Mouse (Mus musculus) brown adipose tissue, adult 24 weeks (tissue): ENCODE results near the gene Loxl1. TPM values are rescaled to one million over a fixed set of nuclear protein-coding genes. Genes with fewer than 3 reads are reported as not detected.

Experiments
- H3K27ac ChIP-seq: fragments of 200-500 bp; replicated peaks from 2 replicates; pipeline ENCODE4 v1.5.1; 2012; ENCODE audit warnings: low read depth, mild to moderate bottlenecking, low read length
- H3K4me1 ChIP-seq: fragments of 200-500 bp; 2 replicates; pipeline ENCODE4 v1.6.1; 2012; ENCODE audit warnings: low read length, mixed read lengths; ENCODE audit not compliant: control insufficient read depth, insufficient read depth, insufficient read length
- H3K4me3 ChIP-seq: fragments of 200-500 bp; 2 replicates; pipeline ENCODE4 v1.5.1; 2012; ENCODE audit warnings: low read depth, mild to moderate bottlenecking, low read length, moderate library complexity; ENCODE audit not compliant: insufficient read depth
- polyA plus RNA-seq: library from polyadenylated mRNA; stranded (reverse); fragments of >200 nt; gene quantifications from 2 replicates; pipeline ENCODE4 v1.2.4, GENCODE M21; 2012; ENCODE audit not compliant: missing spikeins, insufficient read depth, insufficient read length

Loxl1 gene
- polyA plus RNA-seq, 1 experiment, result 13.8 TPM

GRCm38 (mm10) chr9:58297961-58298477 lies 15.0 kb downstream of the Loxl1 start:
- no peak overlapping the region for H3K27ac ChIP-seq

GRCm38 (mm10) chr9:58297065-58297464 lies 15.9 kb downstream of the Loxl1 start:
- no peak overlapping the region for H3K27ac ChIP-seq
- H3K4me3 ChIP-seq, result no peak overlapping the region
- no peaks in the 10 kb centered on the region for H3K4me1 ChIP-seq

More at GRCm38 (mm10) chr9:58297961-58298477, 15.0 kb downstream of the Loxl1 start:
- peaks cover 5% of the 10 kb centered on the region for H3K4me1 ChIP-seq
- H3K4me3 ChIP-seq, result no peak overlapping the region

GRCm38 (mm10) chr9:58295766-58296361 lies 17.1 kb downstream of the Loxl1 start:
- Histone ChIP-seq H3K27ac (no peak overlapping the region; the same call in 1 of the 2 replicates), H3K4me3 (no peak overlapping the region), H3K4me1 (no peaks in the 10 kb centered on the region)

- Histone ChIP-seq H3K4me3 (no peak overlapping the region), H3K27ac (no peak overlapping the region)
Measured at GRCm38 (mm10) chr9:58295345-58295744, 17.6 kb downstream of the Loxl1 start.

GRCm38 (mm10) chr9:58294527-58294926 lies 18.5 kb downstream of the Loxl1 start:
- Histone ChIP-seq H3K4me3 (no peak overlapping the region), H3K27ac (no peak overlapping the region), H3K4me1 (no peaks in the 10 kb centered on the region)

More at GRCm38 (mm10) chr9:58295345-58295744, 17.6 kb downstream of the Loxl1 start:
- H3K4me1 ChIP-seq, result no peaks in the 10 kb centered on the region

GRCm38 (mm10) chr9:58289901-58290300 lies 23.1 kb downstream of the Loxl1 start:
- Histone ChIP-seq H3K4me1 (no peaks in the 10 kb centered on the region), H3K27ac (no peak overlapping the region), H3K4me3 (no peak overlapping the region)

- H3K4me3 ChIP-seq, result no peak overlapping the region
- H3K4me1 ChIP-seq, result no peaks in the 10 kb centered on the region
- no peak overlapping the region for H3K27ac ChIP-seq
Measured at GRCm38 (mm10) chr9:58289090-58289489, 23.9 kb downstream of the Loxl1 start.

- H3K27ac ChIP-seq, result no peak overlapping the region
- H3K4me3 ChIP-seq, result no peak overlapping the region
Measured at GRCm38 (mm10) chr9:58283431-58283830, 29.6 kb downstream of the Loxl1 start.

GRCm38 (mm10) chr9:58281597-58281996 lies 31.4 kb downstream of the Loxl1 start:
- Histone ChIP-seq H3K27ac (no peak overlapping the region), H3K4me1 (no peaks in the 10 kb centered on the region), H3K4me3 (no peak overlapping the region)

More at GRCm38 (mm10) chr9:58283431-58283830, 29.6 kb downstream of the Loxl1 start:
- no peaks in the 10 kb centered on the region for H3K4me1 ChIP-seq

GRCm38 (mm10) chr9:58280259-58281109 lies 32.5 kb downstream of the Loxl1 start:
- peaks cover 8% of the 10 kb centered on the region for H3K4me1 ChIP-seq
- H3K4me3 ChIP-seq, result no peak overlapping the region
- H3K27ac ChIP-seq, result no peak overlapping the region

GRCm38 (mm10) chr9:58279780-58280179 lies 33.2 kb downstream of the Loxl1 start:
- peaks cover 8% of the 10 kb centered on the region for H3K4me1 ChIP-seq
- no peak overlapping the region for H3K4me3 ChIP-seq
- no peak overlapping the region for H3K27ac ChIP-seq

GRCm38 (mm10) chr9:58278821-58279723 lies 33.9 kb downstream of the Loxl1 start:
- no peak overlapping the region for H3K27ac ChIP-seq
- peaks cover 12% of the 10 kb centered on the region for H3K4me1 ChIP-seq
- no peak overlapping the region for H3K4me3 ChIP-seq

GRCm38 (mm10) chr9:58278313-58278712 lies 34.7 kb downstream of the Loxl1 start:
- Histone ChIP-seq H3K4me1 (peaks cover 14% of the 10 kb centered on the region), H3K4me3 (no peak overlapping the region), H3K27ac (no peak overlapping the region)

- Histone ChIP-seq H3K27ac (peak overlapping the region; percentile 71), H3K4me3 (no peak overlapping the region), H3K4me1 (peaks cover 19% of the 10 kb centered on the region)
Measured at GRCm38 (mm10) chr9:58276346-58276745, 36.6 kb downstream of the Loxl1 start.

GRCm38 (mm10) chr9:58275797-58276196 lies 37.2 kb downstream of the Loxl1 start:
- peaks cover 19% of the 10 kb centered on the region for H3K4me1 ChIP-seq
- H3K27ac ChIP-seq, result peak overlapping the region; percentile 71
- H3K4me3 ChIP-seq, result peak overlapping the region; percentile 22; the same call in 1 of the 2 replicates
